Mouse (Mus musculus): ENCODE data around the gene Igfbp5.

DNA sequence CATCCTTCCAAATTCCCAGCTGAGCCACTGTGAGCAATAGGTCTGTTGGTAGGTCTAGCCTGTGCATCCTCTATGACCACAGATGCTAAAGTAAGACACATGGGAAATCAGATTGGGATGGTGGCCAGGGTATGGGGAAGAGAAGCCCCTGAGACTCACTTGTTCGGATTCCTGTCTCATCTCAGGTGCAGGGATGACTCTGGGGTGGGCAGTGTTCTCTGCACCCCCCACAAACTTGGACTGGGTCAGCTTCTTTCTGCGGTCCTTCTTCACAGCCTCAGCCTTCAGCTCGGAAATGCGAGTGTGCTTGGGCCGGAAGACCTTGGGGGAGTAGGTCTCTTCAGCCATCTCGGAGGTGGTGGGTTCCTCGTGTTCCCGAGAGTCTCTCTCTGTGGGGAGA lies 11.0 kb downstream of the Igfbp5 start:
- TF ChIP-seq CTCF (IDR thresholded peaks at IDR 0.05; ENCODE audit: low read depth) (no peak), EP300 (IDR thresholded peaks at IDR 0.05; ENCODE audit: low read depth) (no peak)

All from heart, postnatal 0 days (tissue).